Mouse (Mus musculus): ENCODE results near the gene Gm20422. TPM values are rescaled to one million over a fixed set of nuclear protein-coding genes. Genes with fewer than 3 reads are reported as not detected.

Gm20422 gene
- polyA plus RNA-seq, 1 experiment from 2014 or later = not detected

GRCm38 (mm10) chr8:69789731-69790130, 15.0 kb upstream of the Gm20422 start:
- WGBS = 69% methylated on average over 5 of the region's 5 CpGs
- Histone ChIP-seq H3K4me1 (ENCODE audit: control insufficient read depth, insufficient read depth, low read length) (peaks cover 19% of the 10 kb centered on the region), H3K27me3 (replicated peaks; ENCODE audit: control insufficient read depth, insufficient read depth, low read length) (no peaks in the 10 kb centered on the region), H3K9ac (ENCODE audit: low read depth, low read length) (no peak overlapping the region), H3K4me3 (ENCODE audit: low read length) (peak overlapping the region; percentile 100; the same call in 1 of the 2 replicates), H3K36me3 (ENCODE audit: control insufficient read depth, insufficient read depth, low read length) (no peaks in the 10 kb centered on the region), H3K27ac (ENCODE audit: low read length) (no peak overlapping the region), H3K9me3 (ENCODE audit: control insufficient read depth, low read length) (no peaks in the 10 kb centered on the region), H3K4me2 (ENCODE audit: low read depth, low read length) (no peak overlapping the region)
- ATAC-seq = no peak

- 84% methylated on average over 5 of the region's 5 CpGs for WGBS
Measured at GRCm38 (mm10) chr8:69789105-69789504, 14.4 kb upstream of the Gm20422 start.

GRCm38 (mm10) chr8:69777111-69777510, 2.4 kb upstream of the Gm20422 start:
- Histone ChIP-seq H3K36me3 (ENCODE audit: control insufficient read depth, insufficient read depth, low read length) (no peaks in the 10 kb centered on the region), H3K27ac (ENCODE audit: low read length) (no peak overlapping the region), H3K9ac (ENCODE audit: low read depth, low read length) (no peak overlapping the region), H3K9me3 (ENCODE audit: control insufficient read depth, low read length) (no peaks in the 10 kb centered on the region), H3K4me3 (ENCODE audit: low read length) (no peak overlapping the region), H3K4me2 (ENCODE audit: low read depth, low read length) (no peak overlapping the region), H3K4me1 (ENCODE audit: control insufficient read depth, insufficient read depth, low read length) (peaks cover 3% of the 10 kb centered on the region; the same call in 1 of the 2 replicates), H3K27me3 (replicated peaks; ENCODE audit: control insufficient read depth, insufficient read depth, low read length) (no peaks in the 10 kb centered on the region)
- no peak for ATAC-seq
- 64% methylated on average over 12 of the region's 12 CpGs for WGBS

More at GRCm38 (mm10) chr8:69789105-69789504, 14.4 kb upstream of the Gm20422 start:
- H3K36me3 ChIP-seq (ENCODE audit: control insufficient read depth, insufficient read depth, low read length) = no peaks in the 10 kb centered on the region
- no peak overlapping the region for H3K4me2 ChIP-seq (ENCODE audit: low read depth, low read length)
- no peak overlapping the region for H3K9ac ChIP-seq (ENCODE audit: low read depth, low read length)
- H3K9me3 ChIP-seq (ENCODE audit: control insufficient read depth, low read length) = no peaks in the 10 kb centered on the region
- no peak overlapping the region for H3K27ac ChIP-seq (ENCODE audit: low read length)
- no peak for ATAC-seq
- no peak overlapping the region for H3K4me3 ChIP-seq (ENCODE audit: low read length)
- no peaks in the 10 kb centered on the region for H3K27me3 ChIP-seq (replicated peaks; ENCODE audit: control insufficient read depth, insufficient read depth, low read length)
- H3K4me1 ChIP-seq (ENCODE audit: control insufficient read depth, insufficient read depth, low read length) = peaks cover 19% of the 10 kb centered on the region

GRCm38 (mm10) chr8:69775149-69775534, 456 bp upstream of the Gm20422 start:
- H3K4me3 ChIP-seq (ENCODE audit: low read length) = peak overlapping the region; percentile 86
- H3K9ac ChIP-seq (ENCODE audit: low read depth, low read length) = no peak overlapping the region
- H3K4me1 ChIP-seq (ENCODE audit: control insufficient read depth, insufficient read depth, low read length) = peaks cover 3% of the 10 kb centered on the region
- H3K27me3 ChIP-seq (replicated peaks; ENCODE audit: control insufficient read depth, insufficient read depth, low read length) = no peaks in the 10 kb centered on the region
- H3K4me2 ChIP-seq (ENCODE audit: low read depth, low read length) = peak overlapping the region; percentile 56
- ATAC-seq = peak; percentile 31
- peak overlapping the region; percentile 18; the same call in 1 of the 2 replicates for H3K27ac ChIP-seq (ENCODE audit: low read length)
- no peaks in the 10 kb centered on the region for H3K36me3 ChIP-seq (ENCODE audit: control insufficient read depth, insufficient read depth, low read length)
- 52% methylated on average over 2 of the region's 2 CpGs for WGBS
- H3K9me3 ChIP-seq (ENCODE audit: control insufficient read depth, low read length) = no peaks in the 10 kb centered on the region

- no peaks in the 10 kb centered on the region for H3K27me3 ChIP-seq (replicated peaks; ENCODE audit: control insufficient read depth, insufficient read depth, low read length)
- H3K36me3 ChIP-seq (ENCODE audit: control insufficient read depth, insufficient read depth, low read length) = peaks cover 17% of the 10 kb centered on the region
- WGBS = 85% methylated on average over 2 of the region's 2 CpGs
- ATAC-seq = no peak
- no peak overlapping the region for H3K4me2 ChIP-seq (ENCODE audit: low read depth, low read length)
- H3K4me3 ChIP-seq (ENCODE audit: low read length) = no peak overlapping the region
- no peak overlapping the region for H3K27ac ChIP-seq (ENCODE audit: low read length)
- H3K4me1 ChIP-seq (ENCODE audit: control insufficient read depth, insufficient read depth, low read length) = peaks cover 3% of the 10 kb centered on the region
- no peak overlapping the region for H3K9ac ChIP-seq (ENCODE audit: low read depth, low read length)
- H3K9me3 ChIP-seq (ENCODE audit: control insufficient read depth, low read length) = no peaks in the 10 kb centered on the region
Measured at GRCm38 (mm10) chr8:69772106-69772505, 2.6 kb downstream of the Gm20422 start.

GRCm38 (mm10) chr8:69771221-69771620, 3.5 kb downstream of the Gm20422 start:
- no peaks in the 10 kb centered on the region for H3K27me3 ChIP-seq (replicated peaks; ENCODE audit: control insufficient read depth, insufficient read depth, low read length)
- 80% methylated on average over 9 of the region's 9 CpGs for WGBS
- H3K4me1 ChIP-seq (ENCODE audit: control insufficient read depth, insufficient read depth, low read length) = peaks cover 3% of the 10 kb centered on the region
- peaks cover 25% of the 10 kb centered on the region for H3K36me3 ChIP-seq (ENCODE audit: control insufficient read depth, insufficient read depth, low read length)
- no peak overlapping the region for H3K4me3 ChIP-seq (ENCODE audit: low read length)
- peaks cover 3% of the 10 kb centered on the region; the same call in 1 of the 2 replicates for H3K9me3 ChIP-seq (ENCODE audit: control insufficient read depth, low read length)
- H3K9ac ChIP-seq (ENCODE audit: low read depth, low read length) = no peak overlapping the region
- H3K4me2 ChIP-seq (ENCODE audit: low read depth, low read length) = no peak overlapping the region
- no peak for ATAC-seq
- no peak overlapping the region for H3K27ac ChIP-seq (ENCODE audit: low read length)

- H3K4me2 ChIP-seq (ENCODE audit: low read depth, low read length) = no peak overlapping the region
- WGBS = 90% methylated on average over 4 of the region's 4 CpGs
- no peaks in the 10 kb centered on the region for H3K4me1 ChIP-seq (ENCODE audit: control insufficient read depth, insufficient read depth, low read length)
- H3K9ac ChIP-seq (ENCODE audit: low read depth, low read length) = no peak overlapping the region
- peaks cover 39% of the 10 kb centered on the region for H3K36me3 ChIP-seq (ENCODE audit: control insufficient read depth, insufficient read depth, low read length)
- no peak overlapping the region for H3K27ac ChIP-seq (ENCODE audit: low read length)
- peaks cover 9% of the 10 kb centered on the region; the same call in 1 of the 2 replicates for H3K9me3 ChIP-seq (ENCODE audit: control insufficient read depth, low read length)
- no peaks in the 10 kb centered on the region for H3K27me3 ChIP-seq (replicated peaks; ENCODE audit: control insufficient read depth, insufficient read depth, low read length)
- ATAC-seq = no peak
- no peak overlapping the region for H3K4me3 ChIP-seq (ENCODE audit: low read length)
Measured at GRCm38 (mm10) chr8:69761814-69762445, 12.8 kb downstream of the Gm20422 start.

- no peaks in the 10 kb centered on the region for H3K27me3 ChIP-seq (replicated peaks; ENCODE audit: control insufficient read depth, insufficient read depth, low read length)
- no peak for ATAC-seq
- WGBS = 94% methylated on average over 5 of the region's 5 CpGs
- no peak overlapping the region for H3K4me3 ChIP-seq (ENCODE audit: low read length)
- H3K9me3 ChIP-seq (ENCODE audit: control insufficient read depth, low read length) = no peaks in the 10 kb centered on the region
- no peak overlapping the region for H3K9ac ChIP-seq (ENCODE audit: low read depth, low read length)
- no peak overlapping the region for H3K4me2 ChIP-seq (ENCODE audit: low read depth, low read length)
- no peaks in the 10 kb centered on the region for H3K4me1 ChIP-seq (ENCODE audit: control insufficient read depth, insufficient read depth, low read length)
- H3K27ac ChIP-seq (ENCODE audit: low read length) = no peak overlapping the region
- peaks cover 7% of the 10 kb centered on the region for H3K36me3 ChIP-seq (ENCODE audit: control insufficient read depth, insufficient read depth, low read length)
Measured at GRCm38 (mm10) chr8:69758316-69758715, 16.4 kb downstream of the Gm20422 start.

GRCm38 (mm10) chr8:69752437-69752836, 22.2 kb downstream of the Gm20422 start:
- H3K4me2 ChIP-seq (ENCODE audit: low read depth, low read length) = no peak overlapping the region
- no peaks in the 10 kb centered on the region for H3K9me3 ChIP-seq (ENCODE audit: control insufficient read depth, low read length)
- ATAC-seq = no peak
- H3K36me3 ChIP-seq (ENCODE audit: control insufficient read depth, insufficient read depth, low read length) = no peaks in the 10 kb centered on the region
- no peaks in the 10 kb centered on the region for H3K27me3 ChIP-seq (replicated peaks; ENCODE audit: control insufficient read depth, insufficient read depth, low read length)
- H3K4me3 ChIP-seq (ENCODE audit: low read length) = no peak overlapping the region
- no peak overlapping the region for H3K27ac ChIP-seq (ENCODE audit: low read length)
- WGBS = 91% methylated on average over 2 of the region's 2 CpGs
- H3K9ac ChIP-seq (ENCODE audit: low read depth, low read length) = no peak overlapping the region
- H3K4me1 ChIP-seq (ENCODE audit: control insufficient read depth, insufficient read depth, low read length) = peaks cover 5% of the 10 kb centered on the region; the same call in 1 of the 2 replicates

Data from intestine, embryonic 16.5 days (tissue).